Mouse (Mus musculus) testis, adult 2 months (tissue): ENCODE measurements around the gene Ankrd13a. TPM values are rescaled to one million over a fixed set of nuclear protein-coding genes. Genes with fewer than 3 reads are reported as not detected.

Source experiments
- H3K27ac ChIP-seq: fragments of 200-500 bp; 2 replicates; pipeline ENCODE4 v1.5.1; 2012; ENCODE audit warnings: low read depth, low read length; ENCODE audit not compliant: control insufficient read depth, insufficient read depth
- H3K27me3 ChIP-seq: fragments of 200-500 bp; 2 replicates; pipeline ENCODE4 v1.6.1; 2012; ENCODE audit warnings: mild to moderate bottlenecking, low read length, moderate library complexity; ENCODE audit not compliant: control insufficient read depth, insufficient read depth
- H3K36me3 ChIP-seq: fragments of 200-500 bp; 2 replicates; pipeline ENCODE4 v1.6.1; 2012; ENCODE audit warnings: mild to moderate bottlenecking, low read length; ENCODE audit not compliant: control insufficient read depth, insufficient read depth
- H3K4me1 ChIP-seq: fragments of 200-500 bp; 2 replicates; pipeline ENCODE4 v1.6.1; 2012; ENCODE audit warnings: low read length; ENCODE audit not compliant: control insufficient read depth, insufficient read depth
- H3K4me3 ChIP-seq: fragments of 200-500 bp; 2 replicates; pipeline ENCODE4 v1.5.1; 2012; ENCODE audit warnings: low read depth, mild to moderate bottlenecking, low read length, moderate library complexity, mixed read lengths; ENCODE audit not compliant: control insufficient read depth
- CTCF ChIP-seq: fragments of 200-500 bp; IDR thresholded peaks from 2 replicates; pipeline ENCODE4 v1.5.1; 2012; ENCODE audit warnings: low read depth, mild to moderate bottlenecking, inconsistent platforms, low read length, moderate library complexity; ENCODE audit not compliant: control insufficient read depth, insufficient read depth, insufficient replicate concordance
- POLR2A ChIP-seq: fragments of 200-500 bp; IDR thresholded peaks from 2 replicates; pipeline ENCODE4 v1.6.1; 2012; ENCODE audit warnings: low read depth, mild to moderate bottlenecking, inconsistent platforms, low read length, moderate library complexity; ENCODE audit not compliant: control insufficient read depth
- polyA plus RNA-seq: library from polyadenylated mRNA; depleted of rRNA; stranded (reverse); fragments of >200 nt; gene quantifications from 2 replicates; pipeline ENCODE4 v1.2.3, GENCODE M21; 2012; rRNA removed

Ankrd13a gene
- 167 and 170 TPM in 2 replicates for polyA plus RNA-seq

GRCm38 (mm10) chr5:114774403-114775051 is at the start of gene Ankrd13a:
Gene Ankrd13a, plus strand, starts transcription at chr5:114774677.
- peaks cover 20% of the 10 kb centered on the region for H3K4me1 ChIP-seq

GRCm38 (mm10) chr5:114728160-114728559 is 46.3 kb upstream of the Ankrd13a start:
- Histone ChIP-seq H3K36me3 (peaks cover 2% of the 10 kb centered on the region), H3K4me3 (no peak overlapping the region), H3K27me3 (no peaks in the 10 kb centered on the region), H3K4me1 (no peaks in the 10 kb centered on the region), H3K27ac (no peak overlapping the region)
- TF ChIP-seq POLR2A (no peak), CTCF (no peak)

More at GRCm38 (mm10) chr5:114774403-114775051, at the start of gene Ankrd13a:
- TF ChIP-seq CTCF: no peak
- TF ChIP-seq POLR2A: peak; percentile 73
- Histone ChIP-seq H3K27me3 (no peaks in the 10 kb centered on the region), H3K4me3 (peak within 1 kb of the TSS; percentile 92), H3K27ac (peak within 1 kb of the TSS; percentile 96), H3K36me3 (no peaks in the 10 kb centered on the region)

GRCm38 (mm10) chr5:114730129-114730528 is 44.3 kb upstream of the Ankrd13a start:
- TF ChIP-seq POLR2A (no peak), CTCF (no peak)
- H3K4me3 ChIP-seq: no peak overlapping the region
- H3K36me3 ChIP-seq: peaks cover 2% of the 10 kb centered on the region
- no peak overlapping the region for H3K27ac ChIP-seq
- no peaks in the 10 kb centered on the region for H3K4me1 ChIP-seq
- H3K27me3 ChIP-seq: no peaks in the 10 kb centered on the region

GRCm38 (mm10) chr5:114731498-114731897 is 43.0 kb upstream of the Ankrd13a start:
- TF ChIP-seq POLR2A: no peak
- TF ChIP-seq CTCF: peak; percentile 15; the same call in 1 of the 2 replicates
- H3K36me3 ChIP-seq: peaks cover 3% of the 10 kb centered on the region
- H3K27ac ChIP-seq: no peak overlapping the region
- no peaks in the 10 kb centered on the region for H3K27me3 ChIP-seq
- no peaks in the 10 kb centered on the region for H3K4me1 ChIP-seq
- H3K4me3 ChIP-seq: no peak overlapping the region

GRCm38 (mm10) chr5:114731969-114732368 is 42.5 kb upstream of the Ankrd13a start:
- TF ChIP-seq CTCF (no peak), POLR2A (no peak)
- Histone ChIP-seq H3K27ac (no peak overlapping the region), H3K36me3 (peaks cover 3% of the 10 kb centered on the region), H3K4me3 (no peak overlapping the region), H3K27me3 (no peaks in the 10 kb centered on the region), H3K4me1 (no peaks in the 10 kb centered on the region)

- Histone ChIP-seq H3K27ac (no peak overlapping the region), H3K4me1 (no peaks in the 10 kb centered on the region), H3K4me3 (no peak overlapping the region), H3K27me3 (no peaks in the 10 kb centered on the region), H3K36me3 (peaks cover 3% of the 10 kb centered on the region)
- no peak for TF ChIP-seq POLR2A
- no peak for TF ChIP-seq CTCF
These were observed 40.9 kb upstream of the Ankrd13a start for GRCm38 (mm10) chr5:114733606-114734005.

GRCm38 (mm10) chr5:114737090-114737887 is 37.2 kb upstream of the Ankrd13a start:
- H3K27me3 ChIP-seq: no peaks in the 10 kb centered on the region
- no peaks in the 10 kb centered on the region for H3K4me1 ChIP-seq
- H3K36me3 ChIP-seq: peaks cover 3% of the 10 kb centered on the region
- no peak for TF ChIP-seq POLR2A
- no peak for TF ChIP-seq CTCF
- no peak overlapping the region for H3K27ac ChIP-seq
- H3K4me3 ChIP-seq: no peak overlapping the region
